Mouse (Mus musculus): ENCODE results near the gene Pan3. TPM values are rescaled to one million over a fixed set of nuclear protein-coding genes. Genes with fewer than 3 reads are reported as not detected.

Gene Pan3
- polyA plus RNA-seq, 1 experiment from 2014 or later, result 63.8 TPM

DNA sequence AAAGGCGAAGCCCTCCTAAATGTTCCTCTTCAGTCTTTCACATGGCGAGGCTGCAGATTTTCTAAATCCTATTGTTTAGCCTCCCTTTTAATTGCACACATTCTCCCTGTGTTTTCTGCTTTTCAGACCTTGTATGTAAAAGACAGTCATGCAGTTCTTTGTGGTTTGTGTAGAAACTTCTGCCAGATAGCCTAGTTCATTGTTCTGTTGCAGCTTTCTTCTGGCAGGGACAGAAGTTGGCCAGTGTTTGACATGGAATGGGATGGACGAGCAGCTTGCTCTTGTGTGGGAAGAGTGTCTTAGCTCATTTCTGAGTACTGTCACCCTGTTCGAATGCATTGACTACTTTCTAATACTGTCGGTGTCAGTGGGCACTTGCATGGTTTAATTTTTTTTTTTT is 6.5 kb downstream of the Pan3 start:
- Histone ChIP-seq H3K4me2 (replicated peaks; ENCODE audit: low read depth, low read length) (no peak overlapping the region), H3K36me3 (ENCODE audit: control insufficient read depth, insufficient read depth, low read length) (no peaks in the 10 kb centered on the region), H3K9ac (ENCODE audit: low read depth, low read length) (no peak overlapping the region), H3K4me3 (ENCODE audit: low read depth, low read length) (no peak overlapping the region), H3K4me1 (replicated peaks; ENCODE audit: control insufficient read depth, insufficient read depth, low read length) (no peaks in the 10 kb centered on the region; the same call in 1 of the 2 replicates), H3K27me3 (ENCODE audit: control insufficient read depth, insufficient read depth, low read length) (no peaks in the 10 kb centered on the region), H3K9me3 (ENCODE audit: control insufficient read depth, low read length) (no peaks in the 10 kb centered on the region), H3K27ac (ENCODE audit: low read depth, low read length) (no peak overlapping the region)
- DNase-seq (ENCODE audit: low spot score) (no peak), ATAC-seq (ENCODE audit: low FRiP score) (no peak)
- WGBS, result 81% methylated on average over 5 of the region's 5 CpGs

DNA sequence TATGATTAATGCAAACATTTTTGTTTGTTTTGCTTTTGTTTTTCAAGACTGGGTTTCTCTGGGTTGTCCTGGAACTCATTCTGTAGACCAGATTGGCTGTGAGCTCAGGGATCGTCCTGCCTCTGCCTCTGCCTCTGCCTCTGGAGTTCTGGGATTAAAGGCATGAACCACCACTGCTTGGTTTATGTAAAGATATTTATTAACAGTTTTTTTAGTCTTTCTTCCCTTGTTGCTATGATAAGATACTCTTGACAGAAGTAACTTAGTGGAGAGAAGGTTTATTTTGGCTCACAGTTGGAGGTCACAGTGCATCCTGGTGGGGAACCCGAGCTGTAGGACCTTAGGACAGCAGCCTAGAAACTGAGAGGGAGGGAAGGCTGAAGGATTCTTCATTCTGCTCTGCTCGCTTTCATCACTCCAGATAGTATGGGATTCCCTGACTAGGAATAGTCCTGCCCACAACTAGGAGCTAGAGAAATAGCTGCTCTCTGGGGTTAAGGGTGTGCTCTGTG is 11.1 kb downstream of the Pan3 start:
- Histone ChIP-seq H3K27ac (ENCODE audit: low read depth, low read length) (no peak overlapping the region), H3K4me1 (replicated peaks; ENCODE audit: control insufficient read depth, insufficient read depth, low read length) (no peaks in the 10 kb centered on the region), H3K4me3 (ENCODE audit: low read depth, low read length) (no peak overlapping the region), H3K9me3 (ENCODE audit: control insufficient read depth, low read length) (no peaks in the 10 kb centered on the region), H3K9ac (ENCODE audit: low read depth, low read length) (no peak overlapping the region), H3K27me3 (ENCODE audit: control insufficient read depth, insufficient read depth, low read length) (no peaks in the 10 kb centered on the region), H3K4me2 (replicated peaks; ENCODE audit: low read depth, low read length) (no peak overlapping the region), H3K36me3 (ENCODE audit: control insufficient read depth, insufficient read depth, low read length) (no peaks in the 10 kb centered on the region)
- 80% methylated on average over 3 of the region's 3 CpGs for WGBS
- no peak for DNase-seq (ENCODE audit: low spot score)
- ATAC-seq (ENCODE audit: low FRiP score), result no peak

DNA sequence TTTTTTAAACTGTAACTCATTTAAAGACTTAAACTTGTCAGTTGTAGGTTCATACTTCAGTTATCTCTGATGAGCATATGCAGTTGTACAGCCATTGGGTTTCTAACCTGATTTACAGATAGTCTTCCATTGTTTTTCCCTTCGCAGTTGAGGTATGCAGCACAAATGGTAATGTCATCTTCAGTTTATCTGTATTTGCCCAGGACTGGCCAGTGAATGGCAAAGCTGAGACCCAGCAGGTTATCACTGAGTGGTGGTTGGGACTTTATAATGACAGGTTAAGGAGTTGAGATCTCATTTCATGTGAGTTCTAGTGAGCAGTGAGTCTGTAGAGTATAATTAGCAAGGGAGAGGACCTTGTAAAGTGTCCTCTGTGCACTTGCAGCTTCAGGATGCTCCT is 12.0 kb downstream of the Pan3 start:
- Histone ChIP-seq H3K36me3 (ENCODE audit: control insufficient read depth, insufficient read depth, low read length) (no peaks in the 10 kb centered on the region), H3K27ac (ENCODE audit: low read depth, low read length) (no peak overlapping the region), H3K27me3 (ENCODE audit: control insufficient read depth, insufficient read depth, low read length) (no peaks in the 10 kb centered on the region), H3K4me1 (replicated peaks; ENCODE audit: control insufficient read depth, insufficient read depth, low read length) (no peaks in the 10 kb centered on the region), H3K4me3 (ENCODE audit: low read depth, low read length) (no peak overlapping the region), H3K9me3 (ENCODE audit: control insufficient read depth, low read length) (no peaks in the 10 kb centered on the region), H3K4me2 (replicated peaks; ENCODE audit: low read depth, low read length) (no peak overlapping the region), H3K9ac (ENCODE audit: low read depth, low read length) (no peak overlapping the region)
- no peak for ATAC-seq (ENCODE audit: low FRiP score)
- WGBS, result 81% methylated on average over 1 of the region's 1 CpGs
- no peak for DNase-seq (ENCODE audit: low spot score)

DNA sequence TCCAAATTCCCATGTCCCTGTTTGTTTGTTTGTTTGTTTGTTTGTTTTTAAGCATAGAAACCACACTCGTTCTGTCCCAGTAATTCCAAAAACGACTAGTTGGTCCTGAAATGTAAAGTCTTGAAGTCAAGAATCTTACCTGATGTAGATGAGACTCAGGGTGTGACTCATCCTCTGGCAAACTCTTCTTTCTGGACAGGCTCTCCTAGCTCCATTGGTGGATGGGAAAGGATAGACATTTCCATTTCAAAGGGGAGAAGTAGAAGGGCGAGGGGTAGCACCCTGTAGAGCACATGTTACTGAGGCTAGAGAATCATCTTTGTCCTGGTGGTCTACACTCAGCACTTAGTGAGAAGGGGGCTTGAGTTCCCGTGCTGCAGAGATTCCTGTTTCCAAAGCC is 12.8 kb downstream of the Pan3 start:
- no peak overlapping the region for H3K4me3 ChIP-seq (ENCODE audit: low read depth, low read length)
- ATAC-seq (ENCODE audit: low FRiP score), result no peak
- H3K4me1 ChIP-seq (replicated peaks; ENCODE audit: control insufficient read depth, insufficient read depth, low read length), result no peaks in the 10 kb centered on the region
- no peak overlapping the region for H3K4me2 ChIP-seq (replicated peaks; ENCODE audit: low read depth, low read length)
- no peaks in the 10 kb centered on the region for H3K27me3 ChIP-seq (ENCODE audit: control insufficient read depth, insufficient read depth, low read length)
- H3K36me3 ChIP-seq (ENCODE audit: control insufficient read depth, insufficient read depth, low read length), result no peaks in the 10 kb centered on the region
- H3K27ac ChIP-seq (ENCODE audit: low read depth, low read length), result no peak overlapping the region
- H3K9ac ChIP-seq (ENCODE audit: low read depth, low read length), result no peak overlapping the region
- H3K9me3 ChIP-seq (ENCODE audit: control insufficient read depth, low read length), result no peaks in the 10 kb centered on the region
- no peak for DNase-seq (ENCODE audit: low spot score)
- WGBS, result 72% methylated on average over 4 of the region's 4 CpGs

DNA sequence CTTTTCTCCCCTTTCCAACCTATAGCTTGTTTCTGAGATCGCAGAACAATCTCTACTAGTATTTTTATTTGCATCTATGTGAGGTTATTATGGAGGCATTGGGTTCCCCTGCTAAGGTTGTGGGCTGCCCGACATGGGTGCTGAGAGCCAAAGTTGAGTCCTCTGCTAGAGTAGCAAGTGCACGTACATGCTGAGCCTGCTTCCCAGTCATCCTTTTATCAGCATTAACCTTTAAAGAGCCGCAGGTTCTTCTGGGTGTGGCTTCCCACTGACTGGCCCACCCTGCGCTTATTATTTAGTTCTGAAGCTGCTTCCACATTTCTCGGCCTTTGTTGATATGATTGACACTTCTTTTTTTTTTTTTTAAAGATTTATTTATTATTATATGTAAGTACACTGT is 14.3 kb downstream of the Pan3 start:
- Histone ChIP-seq H3K4me2 (replicated peaks; ENCODE audit: low read depth, low read length) (no peak overlapping the region), H3K36me3 (ENCODE audit: control insufficient read depth, insufficient read depth, low read length) (no peaks in the 10 kb centered on the region), H3K27me3 (ENCODE audit: control insufficient read depth, insufficient read depth, low read length) (no peaks in the 10 kb centered on the region), H3K9ac (ENCODE audit: low read depth, low read length) (no peak overlapping the region), H3K4me3 (ENCODE audit: low read depth, low read length) (no peak overlapping the region), H3K9me3 (ENCODE audit: control insufficient read depth, low read length) (no peaks in the 10 kb centered on the region), H3K27ac (ENCODE audit: low read depth, low read length) (no peak overlapping the region), H3K4me1 (replicated peaks; ENCODE audit: control insufficient read depth, insufficient read depth, low read length) (no peaks in the 10 kb centered on the region)
- DNase-seq (ENCODE audit: low spot score) (no peak), ATAC-seq (ENCODE audit: low FRiP score) (no peak)
- WGBS, result 91% methylated on average over 6 of the region's 6 CpGs

DNA sequence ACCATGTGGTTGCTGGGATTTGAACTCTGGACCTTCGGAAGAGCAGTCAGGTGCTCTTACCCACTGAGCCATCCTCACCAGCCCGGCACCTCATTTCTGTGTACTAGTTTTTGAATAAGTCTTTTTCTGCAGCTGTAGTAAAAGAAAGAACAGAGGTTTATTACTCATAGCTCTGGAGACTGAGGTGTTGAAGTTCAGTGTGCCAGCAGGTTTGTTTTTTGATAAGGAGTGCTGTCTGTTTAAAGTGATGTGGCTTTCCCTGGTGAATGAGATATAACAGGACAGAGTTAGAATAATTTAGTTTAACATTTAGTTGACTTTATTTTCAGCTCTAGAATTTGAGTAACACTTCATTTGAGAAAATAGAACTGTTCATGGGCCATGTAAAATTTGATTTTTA is 14.8 kb downstream of the Pan3 start:
- Histone ChIP-seq H3K27ac (ENCODE audit: low read depth, low read length) (no peak overlapping the region), H3K4me3 (ENCODE audit: low read depth, low read length) (no peak overlapping the region), H3K4me1 (replicated peaks; ENCODE audit: control insufficient read depth, insufficient read depth, low read length) (no peaks in the 10 kb centered on the region), H3K9me3 (ENCODE audit: control insufficient read depth, low read length) (no peaks in the 10 kb centered on the region), H3K36me3 (ENCODE audit: control insufficient read depth, insufficient read depth, low read length) (no peaks in the 10 kb centered on the region), H3K27me3 (ENCODE audit: control insufficient read depth, insufficient read depth, low read length) (no peaks in the 10 kb centered on the region), H3K4me2 (replicated peaks; ENCODE audit: low read depth, low read length) (no peak overlapping the region), H3K9ac (ENCODE audit: low read depth, low read length) (no peak overlapping the region)
- WGBS, result 88% methylated on average over 2 of the region's 2 CpGs
- ATAC-seq (ENCODE audit: low FRiP score) (no peak), DNase-seq (ENCODE audit: low spot score) (no peak)

DNA sequence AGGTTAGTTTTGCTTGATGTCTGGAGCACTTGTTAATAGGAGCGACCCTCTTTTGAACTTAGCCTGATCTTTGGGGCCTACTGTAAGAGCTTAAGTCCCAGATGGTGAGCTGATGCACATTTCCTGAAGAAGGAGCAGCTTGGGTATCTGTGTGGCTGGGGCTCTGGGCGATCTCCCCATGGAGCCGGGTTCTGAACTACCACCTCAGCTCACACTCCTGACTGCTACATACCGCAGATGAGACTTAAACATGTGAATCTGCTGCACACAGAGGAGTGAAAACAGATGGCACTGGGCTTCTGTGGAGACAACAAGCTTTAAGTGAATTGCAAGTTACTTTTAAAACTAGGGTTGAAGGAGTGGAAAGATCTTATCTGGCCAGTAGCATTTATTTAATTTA is 15.3 kb downstream of the Pan3 start:
- Histone ChIP-seq H3K4me2 (replicated peaks; ENCODE audit: low read depth, low read length) (no peak overlapping the region), H3K4me3 (ENCODE audit: low read depth, low read length) (no peak overlapping the region), H3K9ac (ENCODE audit: low read depth, low read length) (no peak overlapping the region), H3K36me3 (ENCODE audit: control insufficient read depth, insufficient read depth, low read length) (no peaks in the 10 kb centered on the region), H3K27me3 (ENCODE audit: control insufficient read depth, insufficient read depth, low read length) (no peaks in the 10 kb centered on the region), H3K9me3 (ENCODE audit: control insufficient read depth, low read length) (no peaks in the 10 kb centered on the region), H3K27ac (ENCODE audit: low read depth, low read length) (no peak overlapping the region), H3K4me1 (replicated peaks; ENCODE audit: control insufficient read depth, insufficient read depth, low read length) (no peaks in the 10 kb centered on the region)
- no peak for ATAC-seq (ENCODE audit: low FRiP score)
- DNase-seq (ENCODE audit: low spot score), result no peak
- 90% methylated on average over 4 of the region's 4 CpGs for WGBS

DNA sequence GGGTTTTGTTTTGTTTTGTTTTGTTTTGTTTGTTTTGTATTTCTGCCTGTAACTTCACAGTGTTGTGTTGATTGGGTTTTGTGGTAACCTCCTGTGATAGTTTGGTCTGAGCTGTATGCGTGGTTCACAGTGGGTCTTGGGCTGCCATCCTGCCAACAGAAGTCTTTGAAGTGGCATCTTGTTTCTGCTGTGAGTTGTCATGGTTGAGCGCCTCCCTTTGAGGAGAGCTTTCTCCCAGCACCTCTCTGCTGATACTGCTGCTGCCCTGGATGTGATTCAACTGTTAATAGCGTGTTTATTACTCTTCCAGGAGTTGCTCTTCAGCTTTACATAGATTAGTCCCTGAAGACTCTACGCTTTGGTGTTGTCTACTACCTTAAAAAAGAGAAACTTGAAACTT is 18.6 kb downstream of the Pan3 start:
- no peaks in the 10 kb centered on the region for H3K4me1 ChIP-seq (replicated peaks; ENCODE audit: control insufficient read depth, insufficient read depth, low read length)
- H3K9ac ChIP-seq (ENCODE audit: low read depth, low read length), result no peak overlapping the region
- no peak overlapping the region for H3K27ac ChIP-seq (ENCODE audit: low read depth, low read length)
- H3K4me2 ChIP-seq (replicated peaks; ENCODE audit: low read depth, low read length), result no peak overlapping the region
- no peaks in the 10 kb centered on the region for H3K36me3 ChIP-seq (ENCODE audit: control insufficient read depth, insufficient read depth, low read length)
- no peak overlapping the region for H3K4me3 ChIP-seq (ENCODE audit: low read depth, low read length)
- 49% methylated on average over 4 of the region's 4 CpGs for WGBS
- no peaks in the 10 kb centered on the region for H3K27me3 ChIP-seq (ENCODE audit: control insufficient read depth, insufficient read depth, low read length)
- no peaks in the 10 kb centered on the region for H3K9me3 ChIP-seq (ENCODE audit: control insufficient read depth, low read length)
- no peak for DNase-seq (ENCODE audit: low spot score)
- no peak for ATAC-seq (ENCODE audit: low FRiP score)

DNA sequence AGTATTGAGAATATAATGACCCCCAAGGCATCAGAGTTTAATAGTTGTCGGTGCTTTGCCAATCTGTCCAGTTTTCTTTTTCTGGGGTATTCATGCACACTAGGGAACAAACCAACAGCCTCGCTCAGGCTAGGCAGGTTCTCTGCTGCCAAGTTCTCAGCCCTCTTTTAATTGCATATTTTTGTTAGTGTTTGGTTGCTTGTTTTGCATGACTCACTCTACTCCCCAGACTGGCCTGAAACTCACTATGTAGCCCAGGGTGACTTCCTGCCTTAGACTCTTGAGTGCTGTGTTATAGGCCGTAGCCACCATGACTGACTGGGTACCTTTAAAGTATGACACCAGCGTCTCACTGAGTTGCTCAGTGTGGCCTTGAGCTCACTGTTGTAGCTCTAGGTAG is 19.0 kb downstream of the Pan3 start:
- WGBS, result 87% methylated on average over 4 of the region's 4 CpGs
- Histone ChIP-seq H3K27ac (ENCODE audit: low read depth, low read length) (no peak overlapping the region), H3K36me3 (ENCODE audit: control insufficient read depth, insufficient read depth, low read length) (no peaks in the 10 kb centered on the region), H3K4me3 (ENCODE audit: low read depth, low read length) (no peak overlapping the region), H3K4me2 (replicated peaks; ENCODE audit: low read depth, low read length) (no peak overlapping the region), H3K9me3 (ENCODE audit: control insufficient read depth, low read length) (no peaks in the 10 kb centered on the region), H3K9ac (ENCODE audit: low read depth, low read length) (no peak overlapping the region), H3K27me3 (ENCODE audit: control insufficient read depth, insufficient read depth, low read length) (no peaks in the 10 kb centered on the region), H3K4me1 (replicated peaks; ENCODE audit: control insufficient read depth, insufficient read depth, low read length) (no peaks in the 10 kb centered on the region)
- ATAC-seq (ENCODE audit: low FRiP score) (no peak), DNase-seq (ENCODE audit: low spot score) (no peak)
